Comparison of ENCODE assay signal across 14 mouse cellular contexts in genomic region chr16:27723445-27723844, GRCm38 (mm10).
"Had no signal": no experiment of that assay in that cellular context is flagged by ENCODE, and none has a peak within 500 bp of the region (broad histone marks: within the 10 kb centered on the region; RNA-seq: fewer than 3 reads in every experiment).

No protein-coding gene starts in this region.

- H3K27me3 ChIP-seq: midbrain, embryonic 13.5 days; midbrain, embryonic 15.5 days; neural tube, embryonic 12.5 days had no signal

- H3K9ac ChIP-seq: lung, embryonic 14.5 days; midbrain, embryonic 13.5 days; midbrain, embryonic 15.5 days; neural tube, embryonic 12.5 days had no signal

- H3K4me3 ChIP-seq: midbrain, embryonic 13.5 days; midbrain, embryonic 15.5 days; neural tube, embryonic 12.5 days had no signal

- H3K27ac ChIP-seq: midbrain, embryonic 13.5 days; midbrain, embryonic 15.5 days; neural tube, embryonic 12.5 days had no signal

- H3K4me1 ChIP-seq: midbrain, embryonic 13.5 days; midbrain, embryonic 15.5 days; neural tube, embryonic 12.5 days had no signal

- H3K9me3 ChIP-seq: midbrain, embryonic 13.5 days; midbrain, embryonic 15.5 days; neural tube, embryonic 12.5 days had no signal

- DNase-seq: lung, adult 18-20 months; lung, embryonic 14.5 days; lung, postnatal 10 days; lung, postnatal 4 days; right cerebral cortex, postnatal 25 days; right cerebral cortex, postnatal 4 days; spleen, adult 18-20 months; thymus, adult 2 months; thymus, postnatal 25 days; thymus, postnatal 4 days had no signal

- H3K36me3 ChIP-seq: midbrain, embryonic 13.5 days; midbrain, embryonic 15.5 days; neural tube, embryonic 12.5 days had no signal

- H3K4me2 ChIP-seq: lung, embryonic 14.5 days; midbrain, embryonic 11.5 days; midbrain, embryonic 13.5 days; midbrain, embryonic 15.5 days; neural tube, embryonic 12.5 days had no signal

- ATAC-seq: midbrain, embryonic 13.5 days; midbrain, embryonic 15.5 days had no signal
